Mouse (Mus musculus) lung, postnatal 25 days (tissue): ENCODE results near the gene Naa40.

ENCODE experiments used
- DNase-seq: peaks from one replicate; pipeline ENCODE4 v3.0.0; 2022; ENCODE audit warnings: low spot score

Naa40 gene

DNA sequence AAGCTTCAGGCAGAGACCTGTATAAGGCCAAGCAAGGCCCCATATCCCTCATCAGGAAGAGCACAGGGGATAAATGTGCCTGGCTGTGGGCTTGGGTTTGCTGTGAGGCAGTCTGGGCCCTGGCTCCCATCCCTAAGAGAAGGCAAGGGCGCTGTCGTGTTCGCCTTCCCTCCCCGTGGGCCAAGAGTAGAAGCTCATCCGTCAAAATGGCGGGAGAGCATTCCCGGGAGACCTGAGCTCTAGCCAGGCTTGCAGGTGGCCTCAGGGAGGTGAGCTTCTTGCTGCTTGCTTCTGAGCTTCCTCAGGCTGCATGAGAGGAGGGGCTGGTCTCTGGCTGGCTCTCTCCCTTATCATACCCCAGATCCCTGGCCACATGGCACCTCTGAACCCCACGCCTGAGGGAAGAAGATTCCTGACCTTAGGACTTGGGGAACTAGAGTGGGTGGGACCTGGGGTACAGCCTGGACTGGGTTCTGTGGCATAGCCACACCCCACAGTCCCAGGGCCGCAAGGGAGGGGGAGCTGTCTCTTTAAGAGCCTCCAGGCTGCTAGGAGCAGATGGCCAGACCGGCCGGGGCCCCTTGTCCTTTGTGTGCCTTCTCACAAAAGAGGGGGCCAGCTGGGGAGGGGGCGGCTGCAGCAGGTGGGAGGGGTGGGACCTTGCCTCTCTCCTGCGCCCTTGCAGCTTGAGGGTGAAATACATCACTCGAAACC lies 24.7 kb upstream of the Naa40 start:
- DNase-seq, result no peak

DNA sequence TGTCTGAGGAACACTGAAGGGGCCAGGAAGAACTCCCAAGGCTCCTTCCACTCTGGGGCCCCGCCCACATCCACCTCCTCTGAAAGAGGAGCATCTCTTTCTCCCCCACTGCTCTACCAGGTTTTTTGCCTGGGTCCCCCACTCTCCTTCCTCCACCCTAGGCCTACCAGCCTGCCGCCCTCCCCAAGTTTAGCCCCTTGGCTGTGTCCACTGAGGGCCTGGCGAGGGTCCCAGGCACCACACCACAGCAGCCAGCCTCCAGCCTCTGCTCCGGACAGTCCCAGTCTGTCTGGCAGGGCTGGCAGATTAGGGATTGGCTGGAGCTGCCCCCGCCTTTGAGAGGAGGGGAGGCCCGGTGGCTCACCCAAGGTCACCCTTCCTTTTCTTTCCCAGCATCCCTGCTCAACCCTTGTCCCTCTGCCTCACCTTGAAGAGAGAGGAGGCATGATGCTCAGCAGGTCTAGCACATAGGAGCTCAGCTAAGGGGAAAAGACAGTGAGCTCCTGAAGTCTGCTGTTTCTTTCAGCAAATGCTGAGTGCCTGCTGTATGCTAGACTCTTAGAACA lies 23.9 kb upstream of the Naa40 start:
- DNase-seq, result no peak

DNA sequence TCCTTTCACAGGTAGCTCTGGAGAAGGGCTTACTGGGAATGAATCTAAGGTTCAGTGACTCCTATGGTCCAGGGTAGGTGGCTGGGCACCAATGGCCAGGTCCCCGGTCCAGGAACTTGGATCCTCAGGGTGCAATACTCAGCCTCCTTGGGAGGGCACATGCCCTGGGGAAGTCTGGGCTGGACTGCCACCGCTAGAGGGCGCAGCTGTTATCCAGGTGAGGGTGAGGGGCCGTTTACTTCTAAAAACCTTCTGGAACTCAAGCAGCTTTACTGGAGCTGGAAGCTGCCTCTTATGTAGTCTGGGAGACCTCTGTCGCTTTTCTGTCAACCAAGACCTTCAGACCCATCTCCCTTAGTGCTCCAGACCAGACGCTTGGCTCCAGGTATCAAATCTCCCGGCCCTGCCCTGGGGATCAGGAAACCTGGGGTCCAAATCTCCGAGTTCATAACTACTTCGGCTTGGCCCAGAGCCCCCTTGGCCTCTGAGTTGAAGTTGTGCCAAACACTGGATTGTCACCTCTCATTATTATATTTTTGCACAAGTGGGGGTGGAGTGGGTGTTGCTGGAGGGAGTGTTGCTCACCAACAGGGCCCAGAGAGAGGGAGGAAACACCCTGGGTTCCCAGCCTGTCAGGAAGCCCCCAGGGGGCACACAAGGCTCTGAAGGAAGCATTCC lies 23.2 kb upstream of the Naa40 start:
- peak; percentile 80 for DNase-seq

DNA sequence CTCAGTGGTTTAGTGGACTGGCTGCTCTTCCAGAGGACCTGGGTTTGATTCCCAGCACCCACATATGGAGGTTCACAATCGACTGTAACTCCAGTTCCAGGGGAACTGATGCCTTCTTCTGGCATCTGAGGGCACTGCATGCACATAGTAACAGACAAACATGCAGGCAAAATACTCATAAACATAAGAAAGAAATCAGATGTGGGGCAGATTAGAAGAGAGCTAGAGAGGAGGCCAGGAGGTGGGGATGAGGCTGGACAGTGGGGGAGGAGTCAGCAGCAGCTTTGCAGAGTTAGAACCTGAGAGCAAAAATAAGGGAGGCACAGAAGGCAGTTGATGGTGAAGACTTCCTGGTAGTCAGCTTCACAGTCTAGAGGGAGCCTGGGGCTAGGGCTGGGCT lies 21.6 kb upstream of the Naa40 start:
- DNase-seq, result no peak

DNA sequence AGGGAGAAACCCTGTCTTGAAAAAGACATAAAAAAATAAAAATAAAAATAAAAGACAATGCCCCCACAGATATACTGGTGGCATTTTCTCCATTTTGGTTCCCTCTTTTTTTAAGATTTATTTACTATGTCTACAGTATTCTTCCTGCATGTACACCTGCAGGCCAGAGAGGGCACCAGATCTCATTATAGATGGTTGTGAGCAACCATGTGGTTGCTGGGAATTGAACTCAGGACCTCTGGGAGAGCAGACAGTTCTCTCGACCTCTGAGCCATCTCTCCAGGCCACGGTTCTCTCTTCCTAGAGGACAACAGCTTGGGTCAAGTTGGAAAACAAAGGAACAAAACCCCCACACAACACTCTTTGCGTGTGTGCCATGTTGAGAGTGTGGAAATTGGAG lies 21.0 kb upstream of the Naa40 start:
- no peak for DNase-seq

DNA sequence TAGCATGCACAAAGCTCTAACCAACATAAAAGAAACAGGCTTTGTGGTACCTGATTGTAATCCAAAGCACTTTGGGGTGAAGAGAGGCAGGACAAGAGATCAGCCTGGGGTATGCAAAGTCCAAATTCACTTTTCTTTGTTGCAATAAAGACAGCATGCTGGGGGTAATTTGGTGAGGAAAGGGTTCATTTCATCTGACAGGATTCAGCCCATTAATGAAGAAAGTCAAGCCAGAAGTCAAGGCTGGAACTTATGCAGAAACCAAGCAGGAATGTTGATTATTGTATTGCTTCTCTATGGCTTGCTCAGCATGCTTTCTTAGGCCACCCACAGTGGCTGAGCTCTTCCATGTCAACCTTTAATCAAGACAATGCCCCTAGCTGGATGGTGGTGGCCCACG lies 20.5 kb upstream of the Naa40 start:
- no peak for DNase-seq

DNA sequence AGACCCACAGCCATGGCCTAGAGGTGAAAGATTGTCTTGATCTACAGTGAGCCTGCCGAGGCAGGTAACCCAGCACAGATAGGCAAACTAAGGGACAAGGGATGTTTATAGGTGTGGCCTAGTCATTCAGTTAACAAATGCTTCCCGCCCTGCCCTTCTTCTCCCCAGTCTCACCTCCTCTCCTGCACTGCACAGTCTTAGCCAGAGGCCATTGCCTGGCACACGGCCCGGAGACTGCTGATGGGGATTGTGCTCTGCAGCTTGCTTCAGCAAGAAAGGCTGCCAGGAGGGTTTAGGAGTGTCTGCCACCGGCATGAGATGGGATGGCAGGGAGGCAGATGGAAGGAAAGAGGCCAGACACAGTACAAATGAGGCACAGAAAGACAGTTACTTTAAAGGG lies 16.9 kb upstream of the Naa40 start:
- DNase-seq, result no peak

DNA sequence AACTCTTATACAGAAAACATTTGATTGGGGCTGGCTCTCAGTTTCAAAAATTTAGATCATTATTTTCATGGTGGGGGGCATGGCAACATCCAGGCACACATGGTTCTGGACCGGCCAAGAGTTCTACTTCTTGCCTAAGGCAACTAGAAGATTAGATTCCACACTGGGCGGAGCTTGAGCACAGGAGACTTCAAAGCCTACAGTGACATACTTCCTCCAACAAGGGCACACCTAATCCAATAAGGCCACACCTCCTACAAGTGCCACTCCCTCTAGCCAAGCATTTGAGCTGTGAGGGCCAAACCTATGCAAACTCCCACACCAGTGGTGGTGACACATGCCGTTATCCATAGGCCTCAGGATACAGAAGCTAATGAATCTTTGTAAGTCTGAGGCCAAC lies 5.0 kb upstream of the Naa40 start:
- no peak for DNase-seq

DNA sequence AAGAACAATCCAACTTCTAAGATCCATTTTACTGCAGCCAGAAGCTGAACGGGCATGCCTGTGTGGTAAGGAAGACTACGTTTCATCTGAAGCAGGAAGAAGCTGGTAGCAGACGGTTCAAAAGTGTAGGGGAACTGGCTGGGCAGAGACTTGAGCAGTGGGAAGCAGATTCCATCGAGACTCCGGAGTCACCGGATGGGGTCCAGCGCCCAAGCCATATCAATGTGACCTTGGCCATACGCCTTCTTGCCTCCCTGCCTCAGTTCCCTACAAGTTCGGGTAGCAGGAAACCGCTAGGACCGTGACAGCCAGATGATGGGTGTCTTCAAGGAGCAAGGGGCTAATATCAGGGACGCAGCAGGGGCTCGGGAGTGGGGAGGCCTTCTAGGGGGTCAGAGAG lies 692 bp downstream of the Naa40 start:
- no peak for DNase-seq

DNA sequence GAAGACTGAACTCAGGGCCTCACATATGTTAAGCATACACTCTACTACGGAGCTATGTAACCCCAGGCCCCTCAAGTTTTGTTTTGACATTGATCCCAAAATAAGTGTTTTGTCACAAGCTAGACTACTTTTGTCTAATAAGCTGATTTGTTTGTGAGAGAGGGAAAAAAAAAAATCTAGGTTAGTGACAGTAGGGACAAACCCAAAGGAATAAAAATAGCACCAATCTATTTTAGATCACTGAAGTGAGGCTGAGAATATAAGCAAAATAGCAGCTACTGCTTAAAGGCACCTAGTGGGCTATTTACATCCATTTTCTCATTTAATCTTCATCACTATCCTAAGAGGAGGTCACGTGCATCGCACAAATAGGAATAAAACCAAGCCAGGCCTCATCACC lies 1.4 kb downstream of the Naa40 start:
- no peak for DNase-seq

DNA sequence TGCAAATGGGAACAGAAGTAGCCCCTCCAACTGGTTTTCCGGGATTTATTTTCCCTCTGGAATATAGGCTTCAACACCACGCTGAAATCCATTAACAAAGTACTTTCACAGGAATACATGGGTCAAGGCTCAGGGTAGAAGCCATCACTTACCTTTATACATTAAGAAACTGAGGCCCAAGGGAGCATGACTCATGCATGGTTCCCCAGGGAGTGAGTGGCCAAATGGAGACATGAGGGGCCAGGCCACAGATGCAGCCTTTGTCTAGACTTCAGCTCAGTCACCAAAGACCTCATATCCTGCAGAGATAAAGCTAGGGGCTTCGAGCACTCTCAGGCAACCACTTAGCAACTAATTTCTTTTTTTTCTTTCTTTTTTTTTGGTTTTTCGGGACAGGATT lies 4.2 kb downstream of the Naa40 start:
- DNase-seq, result no peak

DNA sequence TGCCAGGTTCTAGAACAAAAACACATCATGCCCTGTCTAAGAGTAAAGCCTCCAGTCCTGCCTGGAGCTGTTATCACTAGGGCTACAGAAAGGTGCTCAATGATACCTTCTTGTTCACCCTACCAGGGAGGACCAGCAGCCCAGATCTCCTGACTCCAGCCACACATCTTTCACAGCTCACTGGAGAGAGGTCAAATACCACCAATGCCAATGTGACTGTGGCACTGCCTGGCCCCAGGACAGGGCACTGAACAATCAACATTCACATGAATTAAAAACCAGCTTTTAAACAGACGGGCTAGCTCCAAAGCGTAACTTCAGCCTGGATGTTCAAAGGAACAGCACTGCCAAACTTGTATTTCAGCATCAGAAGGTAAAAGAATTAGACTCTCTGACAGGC lies 5.0 kb downstream of the Naa40 start:
- no peak for DNase-seq

DNA sequence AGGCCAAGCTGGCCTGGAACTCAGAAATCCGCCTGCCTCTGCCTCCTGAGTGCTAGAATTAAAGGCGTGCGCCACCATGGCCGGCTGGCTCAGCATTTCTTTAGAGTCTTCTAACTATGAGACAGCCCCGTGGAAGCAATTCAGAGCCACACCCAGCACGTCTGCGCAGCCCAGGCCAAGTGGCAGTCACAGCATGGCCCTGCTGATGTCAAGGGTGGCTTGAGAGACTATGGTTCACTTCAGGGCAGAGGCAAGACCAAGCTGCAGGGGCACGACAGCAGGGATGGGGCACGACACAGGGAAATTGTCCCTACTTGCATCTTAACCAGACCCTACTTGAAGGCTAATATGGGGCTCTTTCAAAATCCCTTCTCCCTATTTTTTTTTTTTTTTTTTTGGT lies 5.5 kb downstream of the Naa40 start:
- no peak for DNase-seq

DNA sequence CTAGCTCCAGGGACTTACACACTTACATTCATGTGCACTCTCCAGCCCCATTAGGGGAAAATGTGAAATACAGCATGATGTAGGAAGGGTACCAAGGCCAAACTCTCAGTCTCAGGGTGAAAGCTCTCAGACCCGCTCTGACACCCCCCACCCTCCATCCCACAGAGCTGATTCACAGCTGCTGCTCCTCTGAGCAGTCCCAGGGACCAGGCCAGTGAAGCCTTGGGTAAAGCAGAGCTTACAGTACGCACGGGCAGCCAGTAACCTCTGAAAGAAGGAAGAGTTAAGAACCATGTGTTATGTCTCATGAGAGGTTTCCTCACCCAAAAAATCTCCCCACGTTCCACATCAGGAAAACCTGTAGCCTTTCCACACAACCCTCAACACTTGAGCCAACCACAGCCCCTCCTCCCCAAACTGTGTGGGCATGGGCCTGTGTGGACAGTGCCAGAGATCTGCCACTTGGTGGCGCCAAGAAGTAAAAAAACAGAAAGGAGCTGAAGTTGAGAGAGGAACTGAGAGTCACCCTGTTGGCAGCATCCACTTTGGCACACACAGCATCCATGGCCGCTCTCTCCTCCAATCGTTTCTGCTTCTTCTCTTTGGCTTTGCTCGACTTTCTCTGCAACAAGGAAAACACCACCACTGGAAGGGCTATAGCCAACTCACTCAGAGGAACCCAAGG lies 6.3 kb downstream of the Naa40 start:
- DNase-seq, result peak; percentile 86

DNA sequence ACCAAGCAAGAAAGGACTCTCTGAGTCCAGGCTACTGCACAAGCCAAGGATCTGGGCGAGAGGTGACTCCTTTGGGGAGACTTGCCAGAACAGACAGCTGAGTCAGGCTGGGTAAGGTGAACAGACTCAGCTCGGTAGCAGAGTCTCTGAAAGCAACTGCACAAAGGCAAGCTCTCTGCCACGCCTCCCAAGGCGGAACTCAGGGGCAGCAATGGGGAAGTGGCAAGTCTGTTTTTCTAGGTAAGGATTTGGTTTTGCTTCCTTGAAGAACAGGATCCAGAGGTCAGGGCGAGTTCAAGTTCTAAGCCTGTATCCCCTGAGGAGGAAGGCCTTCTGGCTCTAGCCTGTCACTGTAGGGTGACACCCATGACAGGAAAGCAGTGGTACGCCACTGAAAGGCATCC lies 14.5 kb downstream of the Naa40 start:
- DNase-seq, result peak; percentile 58

DNA sequence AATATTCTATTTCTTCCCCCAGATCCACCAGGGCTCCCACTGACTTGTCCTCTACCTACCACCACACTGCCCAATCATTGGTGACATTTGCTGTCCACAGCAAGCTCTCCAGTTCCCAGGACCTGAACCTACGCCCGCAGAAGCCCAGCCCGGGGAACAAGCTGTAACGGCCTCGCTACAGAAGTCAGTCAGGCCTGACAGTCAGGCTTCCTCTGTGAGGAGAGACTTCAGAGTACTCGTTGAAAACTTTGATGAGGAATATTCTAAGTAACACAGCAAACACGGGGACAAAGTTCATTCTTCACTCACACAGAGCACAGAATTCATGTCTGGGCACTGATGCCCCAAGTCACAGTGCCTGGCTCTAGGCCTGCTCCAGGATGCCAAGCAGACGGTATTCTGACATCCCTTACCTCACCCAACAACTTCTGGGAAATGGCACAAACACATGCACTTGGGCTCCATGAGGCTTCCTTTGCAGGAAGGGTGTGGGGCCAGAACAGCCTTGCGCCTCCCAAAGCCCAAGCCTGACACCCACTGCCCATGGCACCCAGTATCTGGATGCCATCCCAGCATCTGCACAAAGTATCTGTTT lies 15.8 kb downstream of the Naa40 start:
- no peak for DNase-seq

DNA sequence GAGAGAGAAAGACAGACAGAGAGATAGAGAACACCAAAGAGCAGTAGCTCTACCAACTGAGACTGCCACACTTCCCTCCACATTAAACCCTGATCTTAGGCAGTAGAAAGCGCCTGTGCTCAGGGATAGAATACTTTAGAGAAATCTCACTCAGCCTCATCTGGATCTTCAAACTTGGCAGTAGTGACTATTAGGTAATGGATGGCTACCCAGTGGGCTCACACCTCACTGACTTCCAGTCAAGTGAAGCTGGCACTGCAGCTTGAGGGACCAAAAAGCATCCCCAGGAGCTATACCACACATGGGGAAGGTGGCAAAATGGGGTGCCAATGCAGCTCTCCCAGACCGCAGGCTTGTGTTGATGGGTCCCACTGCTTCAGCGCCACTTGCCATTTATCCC lies 16.7 kb downstream of the Naa40 start:
- DNase-seq, result no peak

DNA sequence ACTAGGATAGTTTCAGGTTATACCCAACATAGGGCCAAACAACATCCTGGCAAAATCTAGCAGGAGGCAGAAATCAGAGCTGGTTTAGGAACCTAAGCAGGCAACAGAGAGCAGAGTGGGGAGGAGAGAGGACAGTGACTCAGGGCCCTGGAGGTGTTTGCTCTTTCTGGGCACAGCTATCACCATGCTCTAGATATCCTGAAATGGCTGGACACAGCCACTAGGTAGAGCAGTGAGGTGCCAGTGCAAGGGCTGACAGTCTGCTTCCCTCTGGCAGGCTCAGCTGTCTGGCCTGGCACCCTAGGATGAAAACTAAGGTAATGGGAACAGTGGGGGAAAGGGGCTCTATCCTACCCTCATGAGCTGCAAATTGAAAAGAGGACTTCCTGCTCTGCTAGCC lies 17.5 kb downstream of the Naa40 start:
- no peak for DNase-seq

DNA sequence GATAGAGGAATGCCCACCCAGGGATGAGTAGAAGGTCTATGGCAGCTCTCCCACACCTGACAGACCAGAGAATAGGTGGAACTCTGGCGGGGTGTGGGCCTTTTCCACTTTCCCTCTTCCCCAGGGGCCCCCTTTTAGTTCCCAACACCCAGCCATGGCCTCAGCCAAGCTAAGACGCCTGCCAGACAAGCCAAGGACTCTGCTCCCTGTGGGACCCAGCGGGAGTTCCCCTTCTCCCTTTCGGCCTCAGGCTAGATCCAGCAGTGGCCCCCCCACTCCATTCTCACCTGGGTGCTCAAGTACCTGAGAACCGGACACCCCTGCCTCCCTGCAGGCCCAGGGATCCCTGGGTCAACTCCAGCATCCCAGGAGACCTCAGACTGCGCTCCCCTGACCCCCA lies 18.8 kb downstream of the Naa40 start:
- DNase-seq, result no peak

DNA sequence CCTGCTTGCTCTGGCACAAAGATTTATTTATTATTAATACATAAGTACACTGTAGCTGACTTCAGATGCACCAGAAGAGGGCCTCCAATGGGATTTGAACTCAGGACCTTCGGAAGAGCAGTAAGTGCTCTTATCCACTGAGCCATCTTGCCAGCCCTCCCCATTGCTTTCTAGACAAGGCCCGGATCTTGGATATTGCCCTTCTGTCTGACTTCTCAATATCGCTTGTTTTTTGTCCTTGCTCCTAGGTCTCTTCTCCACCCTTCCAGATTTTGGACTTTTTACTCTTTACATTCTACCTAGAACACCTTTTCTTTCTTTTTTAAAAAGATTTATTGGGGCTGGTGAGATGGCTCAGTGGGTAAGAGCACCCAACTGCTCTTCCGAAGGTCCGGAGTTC lies 22.2 kb downstream of the Naa40 start:
- DNase-seq, result no peak

DNA sequence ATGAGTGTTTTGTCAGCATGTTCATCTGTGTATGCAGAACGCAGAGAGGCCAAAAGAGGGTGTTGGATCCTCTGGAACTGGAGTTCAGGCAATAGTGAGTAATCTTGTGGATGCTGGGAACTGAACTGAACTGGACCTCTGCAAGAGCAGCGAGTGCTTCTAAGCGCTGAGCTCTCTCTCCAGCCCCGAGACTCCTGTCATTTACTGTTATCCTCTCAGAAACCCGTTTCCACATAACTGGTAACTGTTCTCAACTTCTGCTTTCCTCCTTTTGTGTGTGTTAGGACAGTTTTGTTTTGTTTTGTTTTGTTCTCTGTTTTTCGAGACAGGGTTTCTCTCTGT lies 23.1 kb downstream of the Naa40 start:
- no peak for DNase-seq

DNA sequence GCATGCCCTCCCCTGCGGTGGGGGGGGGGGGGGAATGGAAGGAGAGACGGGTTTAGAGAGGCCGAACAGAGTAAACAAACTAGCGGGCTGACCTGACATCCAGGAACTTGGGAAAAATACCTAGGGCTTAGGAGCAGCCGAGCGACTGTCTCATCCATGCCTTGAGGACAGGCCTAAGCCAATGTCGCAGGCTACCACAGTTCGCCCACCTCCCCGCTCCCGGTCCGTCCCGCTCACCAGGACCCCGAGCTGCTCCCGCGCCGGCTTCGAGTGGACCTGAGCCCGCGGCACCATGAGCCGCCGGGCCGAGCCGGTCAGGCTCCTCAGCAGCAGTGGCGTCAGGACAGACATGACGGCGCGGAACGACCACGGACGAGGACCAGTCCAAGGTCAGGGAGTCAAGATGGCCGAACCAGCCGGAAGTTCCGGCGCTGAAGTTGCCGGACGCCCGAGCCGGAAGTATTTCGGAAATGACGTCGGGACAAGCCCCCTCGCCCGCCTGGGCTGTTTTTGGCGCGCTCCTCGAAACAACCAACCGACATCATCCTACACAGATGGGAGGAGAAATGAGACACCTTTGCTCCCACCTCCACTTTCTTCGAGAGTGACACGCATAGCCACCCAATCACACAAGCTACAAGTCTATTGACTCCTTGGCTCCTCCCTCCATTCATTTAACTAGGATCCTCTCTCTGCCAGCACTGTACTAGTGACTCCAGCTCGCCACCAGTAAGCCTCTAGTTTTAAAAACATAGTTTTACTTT lies 23.6 kb downstream of the Naa40 start, which contains the start of gene Cox8a:
Cox8a (minus strand) TSS at position 455 of the 764 bp plus-strand sequence.
- DNase-seq, result peak; percentile 99
